Mouse (Mus musculus) Patski (cell line): ENCODE results near the gene Olfr802. TPM values are rescaled to one million over a fixed set of nuclear protein-coding genes. Genes with fewer than 3 reads are reported as not detected.

Source experiments
- ATAC-seq: fragments of 100-300 bp; one replicate; pipeline ENCODE4 v1.8.0; 2021
- CTCF ChIA-PET: fragments of 350-600 bp; sonication (Branson Sonifier 250); formaldehyde crosslinking; loops from one replicate; lab custom pipeline; 2022; ENCODE audit warnings: inconsistent platforms; lab: Charles Lee
- POLR2A ChIA-PET: fragments of 350-600 bp; sonication (Branson Sonifier 250); formaldehyde crosslinking; loops from one replicate; lab custom pipeline; 2022; ENCODE audit warnings: antibody characterized with exemption, inconsistent platforms; lab: Charles Lee
- DNase-seq: peaks from one replicate; pipeline ENCODE4 v3.0.0-alpha.2; 2011; ENCODE audit warnings: low read depth, low spot score
- H3K27me3 ChIP-seq: fragments of 371-371 bp; one replicate; pipeline ENCODE4 v1.5.1; 2021
- CTCF ChIP-seq: fragments of 100-300 bp; IDR thresholded peaks from one replicate; pipeline ENCODE4 v1.5.1; 2021
- in situ Hi-C: fragments of 300-500 bp; cut with MboI; formaldehyde crosslinking; loops from 3 replicates; pipeline ENCODE4 v1.11.1; 2018; ENCODE audit warnings: low pct_unique_long_range_greater_than_20kb, mixed read lengths
- polyA plus RNA-seq: library from polyadenylated mRNA; unstranded; gene quantifications from one replicate; pipeline ENCODE4 v1.2.3, GENCODE M21; 2021

The Olfr802 gene
- not detected for polyA plus RNA-seq

DNA sequence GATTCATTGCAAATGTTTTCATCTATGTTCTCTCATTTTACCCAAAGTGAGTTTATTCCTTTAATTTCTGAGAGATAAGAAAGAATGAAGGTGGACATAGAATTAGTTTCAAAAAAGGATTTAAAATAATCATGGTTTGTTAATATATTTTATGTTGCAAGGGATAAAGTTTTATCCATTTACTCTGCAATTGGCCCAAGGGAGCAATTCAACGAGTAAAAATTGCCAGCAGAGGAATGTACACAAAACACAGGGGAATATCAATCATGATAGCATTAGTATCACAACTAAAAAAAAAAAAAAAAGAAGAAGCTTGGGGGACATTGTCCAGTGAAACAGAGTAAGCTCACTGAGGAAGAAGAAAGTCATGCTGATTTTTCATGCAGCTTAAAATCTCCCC is at the start of gene Olfr802:
Olfr802 (minus strand) TSS at position 101 of the 400 bp plus-strand sequence.
- in situ Hi-C loops, result no loop called here
- no peak for TF ChIP-seq CTCF
- ATAC-seq, result no peak
- ChIA-PET POLR2A (no interaction called here), CTCF (no interaction called here)
- H3K27me3 ChIP-seq, result no peaks in the 10 kb centered on the region
- no peak for DNase-seq

- in situ Hi-C loops, result no loop called here
- POLR2A ChIA-PET, result no interaction called here
- CTCF ChIA-PET, result interaction anchor here (0.8 kb wide), 1 partner anchor 10 kb away, joined by 3 read pairs; no protein-coding TSS in a partner anchor
- no peak for TF ChIP-seq CTCF
- H3K27me3 ChIP-seq, result peaks cover 4% of the 10 kb centered on the region
- DNase-seq (no peak), ATAC-seq (no peak)
Measured at GRCm38 (mm10) chr10:129729275-129729674, 41.3 kb upstream of the Olfr802 start, which contains the start of gene Olfr805. Olfr805 (minus strand) TSS chr10:129729375.

DNA sequence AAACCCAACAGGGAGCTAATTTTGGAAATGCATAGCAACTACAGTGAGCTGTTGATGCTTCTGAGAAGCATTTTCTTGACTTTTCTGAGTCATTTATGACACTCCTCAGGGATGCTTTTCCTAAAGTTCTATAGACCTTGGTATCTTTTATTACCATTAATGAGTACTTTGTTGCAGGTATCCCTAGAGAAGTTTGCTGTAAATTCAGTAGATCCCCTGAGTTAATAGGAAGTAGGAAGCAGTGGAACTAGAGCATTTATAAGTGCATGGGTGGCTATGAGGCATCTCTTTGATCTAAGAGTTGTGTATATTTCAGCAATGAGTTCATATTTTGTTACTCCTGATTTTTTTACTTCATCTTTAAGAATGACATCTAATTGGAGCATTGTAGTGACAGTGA is 14.9 kb upstream of the Olfr802 start, which contains the start of gene Olfr804:
Olfr804 (plus strand) TSS at position 301 of the 400 bp plus-strand sequence.
- ATAC-seq (no peak), DNase-seq (no peak)
- CTCF ChIA-PET, result no interaction called here
- H3K27me3 ChIP-seq, result no peaks in the 10 kb centered on the region
- in situ Hi-C loops, result no loop called here
- POLR2A ChIA-PET, result no interaction called here
- TF ChIP-seq CTCF, result no peak

- ChIA-PET POLR2A (no interaction called here), CTCF (no interaction called here)
- H3K27me3 ChIP-seq, result no peaks in the 10 kb centered on the region
- no peak for TF ChIP-seq CTCF
- DNase-seq, result no peak
- in situ Hi-C loops, result no loop called here
- no peak for ATAC-seq
Measured at GRCm38 (mm10) chr10:129694186-129694585, 6.2 kb upstream of the Olfr802 start, which contains the start of gene Olfr803. Olfr803 (minus strand) TSS chr10:129694286.

- ATAC-seq, result no peak
- no peak for DNase-seq
- no peaks in the 10 kb centered on the region for H3K27me3 ChIP-seq
- in situ Hi-C loops, result no loop called here
- TF ChIP-seq CTCF, result no peak
- ChIA-PET POLR2A (no interaction called here), CTCF (no interaction called here)
Measured at GRCm38 (mm10) chr10:129673765-129674164, 14.2 kb downstream of the Olfr802 start, which contains the start of gene Olfr801. Olfr801 (minus strand) TSS chr10:129673865.

GRCm38 (mm10) chr10:129657394-129657793 is 30.6 kb downstream of the Olfr802 start, which contains the start of gene Olfr800:
Olfr800 (plus strand) TSS chr10:129657694.
- ChIA-PET CTCF (no interaction called here), POLR2A (no interaction called here)
- ATAC-seq (no peak), DNase-seq (no peak)
- in situ Hi-C loops, result no loop called here
- no peak for TF ChIP-seq CTCF
- no peaks in the 10 kb centered on the region for H3K27me3 ChIP-seq

DNA sequence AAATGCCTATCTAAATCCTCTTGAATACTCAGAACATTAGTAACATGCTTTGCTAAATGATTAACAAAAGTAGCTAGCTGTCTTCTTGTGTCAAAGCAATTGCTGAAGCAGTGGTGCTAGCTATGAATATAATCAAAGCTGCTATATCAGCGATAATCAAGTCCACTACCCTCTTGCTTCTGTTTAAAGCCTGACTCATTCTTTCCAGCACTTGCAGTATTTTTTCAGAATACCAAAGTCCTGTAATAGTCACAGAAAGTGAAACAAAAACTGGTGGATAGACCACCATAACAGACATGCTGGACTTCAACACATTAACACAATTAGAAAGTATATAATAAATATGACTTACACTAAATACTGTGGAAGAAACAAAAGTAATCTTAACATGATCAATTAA is 36.2 kb downstream of the Olfr802 start:
- POLR2A ChIA-PET, result no interaction called here
- CTCF ChIA-PET, result interaction anchor here (0.8 kb wide), 1 partner anchor 50 kb away, joined by 3 read pairs; no protein-coding TSS in a partner anchor

GRCm38 (mm10) chr10:129637184-129637583 is 50.8 kb downstream of the Olfr802 start, which contains the start of gene Olfr799:
Olfr799 (plus strand) TSS chr10:129637484.
- no peak for ATAC-seq
- in situ Hi-C loops, result no loop called here
- no peak for DNase-seq
- no peak for TF ChIP-seq CTCF
- H3K27me3 ChIP-seq, result no peaks in the 10 kb centered on the region
- CTCF ChIA-PET, result no interaction called here
- POLR2A ChIA-PET, result no interaction called here

More for the DNA sequence above, 36.2 kb downstream of the Olfr802 start:
- H3K27me3 ChIP-seq, result no peaks in the 10 kb centered on the region
- ATAC-seq, result no peak
- in situ Hi-C loops, result no loop called here
- DNase-seq, result no peak
- TF ChIP-seq CTCF, result no peak

GRCm38 (mm10) chr10:129627834-129628233 is 60.1 kb downstream of the Olfr802 start, which contains the start of gene Olfr798:
Olfr798 (minus strand) TSS chr10:129627934.
- TF ChIP-seq CTCF, result no peak
- ChIA-PET POLR2A (no interaction called here), CTCF (no interaction called here)
- ATAC-seq, result no peak
- in situ Hi-C loops, result no loop called here
- H3K27me3 ChIP-seq, result no peaks in the 10 kb centered on the region
- DNase-seq, result no peak

Other genes starting within 250 kb of the Olfr802 start
- not detected for gene Olfr787, start 226.3 kb downstream of the Olfr802 start, polyA plus RNA-seq
- gene Olfr788, start 217.2 kb downstream of the Olfr802 start, polyA plus RNA-seq, result not detected
- not detected for gene Olfr789, start 203.4 kb downstream of the Olfr802 start, polyA plus RNA-seq
- not detected for gene Olfr790, start 189.7 kb downstream of the Olfr802 start, polyA plus RNA-seq
- gene Olfr791, start 166.4 kb downstream of the Olfr802 start, polyA plus RNA-seq, result not detected
- not detected for gene Olfr792, start 149.0 kb downstream of the Olfr802 start, polyA plus RNA-seq
- gene Olfr794, start 120.5 kb downstream of the Olfr802 start, polyA plus RNA-seq, result not detected
- gene Olfr796, start 75.6 kb downstream of the Olfr802 start, polyA plus RNA-seq, result not detected
- gene Olfr798, start 60.2 kb downstream of the Olfr802 start, polyA plus RNA-seq, result not detected
- not detected for gene Olfr799, start 50.7 kb downstream of the Olfr802 start, polyA plus RNA-seq
- not detected for gene Olfr800, start 30.5 kb downstream of the Olfr802 start, polyA plus RNA-seq
- gene Olfr801, start 14.3 kb downstream of the Olfr802 start, polyA plus RNA-seq, result not detected
- not detected for gene Olfr803, start 6.1 kb upstream of the Olfr802 start, polyA plus RNA-seq
- gene Olfr804, start 15.0 kb upstream of the Olfr802 start, polyA plus RNA-seq, result not detected
- not detected for gene Olfr805, start 41.2 kb upstream of the Olfr802 start, polyA plus RNA-seq
- not detected for gene Olfr806, start 53.8 kb upstream of the Olfr802 start, polyA plus RNA-seq
- not detected for gene Olfr807, start 69.6 kb upstream of the Olfr802 start, polyA plus RNA-seq
- gene Olfr808, start 77.3 kb upstream of the Olfr802 start, polyA plus RNA-seq, result not detected
- not detected for gene Olfr809, start 86.5 kb upstream of the Olfr802 start, polyA plus RNA-seq
- gene Olfr810, start 106.7 kb upstream of the Olfr802 start, polyA plus RNA-seq, result not detected
- gene Olfr811, start 116.2 kb upstream of the Olfr802 start, polyA plus RNA-seq, result not detected
- gene Olfr812, start 157.9 kb upstream of the Olfr802 start, polyA plus RNA-seq, result not detected
- not detected for gene Olfr813, start 167.2 kb upstream of the Olfr802 start, polyA plus RNA-seq
- gene Olfr814, start 191.7 kb upstream of the Olfr802 start, polyA plus RNA-seq, result not detected
- not detected for gene Olfr815, start 217.7 kb upstream of the Olfr802 start, polyA plus RNA-seq
- not detected for gene Olfr816, start 227.4 kb upstream of the Olfr802 start, polyA plus RNA-seq